8 mouse cellular contexts compared by ENCODE assay signal in the genomic region with DNA sequence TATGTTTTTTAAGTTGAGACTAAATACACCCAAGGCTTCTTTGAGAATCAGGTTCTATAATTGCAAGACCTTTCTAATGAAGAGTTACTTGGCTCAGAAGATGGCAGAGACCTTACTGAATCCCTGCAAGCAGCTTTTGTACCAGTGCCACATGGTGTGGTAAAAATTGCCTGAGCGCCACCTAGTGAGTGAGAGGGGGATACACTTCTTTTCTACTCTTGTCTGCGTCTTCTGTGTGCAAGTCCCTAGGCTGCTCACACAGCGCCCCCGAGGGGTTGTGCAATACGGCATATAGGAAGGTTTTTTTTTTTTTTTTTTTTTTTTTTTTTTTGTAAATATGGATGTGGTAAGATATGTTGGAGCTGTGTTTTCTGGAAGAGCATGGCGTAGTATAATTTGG. TPM values are rescaled to one million over a fixed set of nuclear protein-coding genes. Genes with fewer than 3 reads are reported as not detected.
DNase-seq lines count a peak whose midpoint lies in the region; ATAC-seq lines count a peak whose summit lies in the region.
"Had no signal": no experiment of that assay in that cellular context is flagged by ENCODE, and none has a peak within 500 bp of the region (broad histone marks: within the 10 kb centered on the region; RNA-seq: fewer than 3 reads in every experiment).

No protein-coding gene starts in this region.

- no peaks in the 10 kb centered on the region for H3K9me3 ChIP-seq in hindbrain, embryonic 14.5 days (ENCODE audit: control insufficient read depth, low read length)

- no peak overlapping the region for H3K27ac ChIP-seq in hindbrain, embryonic 14.5 days
- H3K27ac ChIP-seq: macrophage had no signal

- H3K36me3 ChIP-seq in hindbrain, embryonic 14.5 days (replicated peaks; ENCODE audit: control insufficient read depth, insufficient read depth) = no peaks in the 10 kb centered on the region

- H3K9ac ChIP-seq in hindbrain, embryonic 14.5 days = no peak overlapping the region

- no peak overlapping the region for H3K4me3 ChIP-seq in hindbrain, embryonic 14.5 days (replicated peaks; ENCODE audit: low read length)

- no peaks in the 10 kb centered on the region for H3K4me1 ChIP-seq in hindbrain, embryonic 14.5 days (replicated peaks; ENCODE audit: control insufficient read depth, insufficient read depth, low read length)

- no peaks in the 10 kb centered on the region for H3K27me3 ChIP-seq in hindbrain, embryonic 14.5 days (ENCODE audit: control insufficient read depth, insufficient read depth, low read length)

- WGBS in hindbrain, embryonic 14.5 days = 20% methylated on average over 6 of the region's 6 CpGs

- no peak; the same call in 1 of the 2 replicates for ATAC-seq in hindbrain, embryonic 14.5 days (ENCODE audit: low FRiP score)
- ATAC-seq in megakaryocyte, adult 5-6 weeks (ENCODE audit: poor library complexity, severe bottlenecking) = peak; percentile 95

- no peak overlapping the region for H3K4me2 ChIP-seq in hindbrain, embryonic 14.5 days (replicated peaks)

- peak; percentile 77 for DNase-seq in MEL-GATA-1-ER (ENCODE audit: extremely low read depth, low read depth)
- DNase-seq in c-Kit-positive CD71-positive TER-119-negative erythroid progenitor cells, embryonic 14.5 days (ENCODE audit: low read depth) = peak; percentile 47
- DNase-seq in forelimb bud, embryonic 11.5 days (ENCODE audit: low read depth, low spot score) = peak; percentile 56
- peak; percentile 53 for DNase-seq in hindbrain, embryonic 14.5 days (ENCODE audit: low spot score)
- peak; percentile 70 to 75 for DNase-seq in layer of hippocampus, postnatal 10 days (ENCODE audit: low spot score in 2 of 2)
- DNase-seq in spleen, adult 12 weeks (ENCODE audit: low spot score) = peak; percentile 39

RNA-seq across cellular contexts. Expression of a gene that starts 13.5 kb away (rescaled TPM):
- polyA plus RNA-seq in hindbrain, embryonic 14.5 days (2014; fragmentation: Nextera tagmentation; extraction: Ambion mirVana) = not detected in 2 replicates
- total RNA-seq in layer of hippocampus, postnatal 10 days (2021) = not detected
- not detected in 2 replicates for total RNA-seq in megakaryocyte, adult 5-6 weeks (2015)
- total RNA-seq in megakaryocyte, adult 5-6 weeks (2017) = not detected in 2 replicates
- polyA plus RNA-seq: macrophage had no signal

RNA-seq across cellular contexts. Expression of a gene that starts 32.2 kb away (rescaled TPM):
- not detected in 2 replicates for polyA plus RNA-seq in hindbrain, embryonic 14.5 days (2014; fragmentation: Nextera tagmentation; extraction: Ambion mirVana)
- total RNA-seq in layer of hippocampus, postnatal 10 days (2021) = not detected
- not detected in 2 replicates for total RNA-seq in megakaryocyte, adult 5-6 weeks (2015)
- not detected in 2 replicates for total RNA-seq in megakaryocyte, adult 5-6 weeks (2017)
- polyA plus RNA-seq: macrophage had no signal

RNA-seq across cellular contexts. Expression of a gene that starts 35.7 kb away (rescaled TPM):
- polyA plus RNA-seq in hindbrain, embryonic 14.5 days (2014; fragmentation: Nextera tagmentation; extraction: Ambion mirVana) = not detected in 2 replicates
- not detected for total RNA-seq in layer of hippocampus, postnatal 10 days (2021)
- not detected in 2 replicates for total RNA-seq in megakaryocyte, adult 5-6 weeks (2015)
- total RNA-seq in megakaryocyte, adult 5-6 weeks (2017) = not detected in 2 replicates
- polyA plus RNA-seq: macrophage had no signal
